Mouse (Mus musculus) heart, postnatal 0 days (tissue): Measurements from ENCODE around the gene Mrpl36.

Experiments
- CTCF ChIP-seq: IDR thresholded peaks from 2 replicates; pipeline ENCODE4 v1.5.1; 2016; ENCODE audit warnings: antibody characterized with exemption, control low read depth, low read depth
- EP300 ChIP-seq: IDR thresholded peaks from 2 replicates; pipeline ENCODE4 v1.6.1; 2016; ENCODE audit warnings: antibody characterized with exemption, low read depth

GRCm38 (mm10) chr13:73373367-73373766 lies 45.1 kb downstream of the Mrpl36 start:
- TF ChIP-seq CTCF (no peak), EP300 (no peak)
